Mouse (Mus musculus): Measurements from ENCODE around the gene Ndufb2. TPM values are rescaled to one million over a fixed set of nuclear protein-coding genes. Genes with fewer than 3 reads are reported as not detected.
A peak's percentile ranks its signal among the peaks of the same experiment; 100 is the strongest.

The Ndufb2 gene
- polyA plus RNA-seq, 1 experiment from 2014 or later = 271 TPM

GRCm38 (mm10) chr6:39574951-39575350 is 17.4 kb upstream of the Ndufb2 start:
- peaks cover 12% of the 10 kb centered on the region for H3K4me1 ChIP-seq (ENCODE audit: control insufficient read depth, insufficient read depth, low read length)
- ATAC-seq (ENCODE audit: low FRiP score) (no peak), DNase-seq (ENCODE audit: low spot score, missing footprints) (no peak)
- H3K27ac ChIP-seq (ENCODE audit: low read depth, low read length) = no peak overlapping the region
- no peaks in the 10 kb centered on the region for H3K36me3 ChIP-seq (ENCODE audit: control insufficient read depth, insufficient read depth, low read length)
- H3K4me3 ChIP-seq (ENCODE audit: low read depth, low read length) = peak overlapping the region; percentile 75
- 74% methylated on average over 7 of the region's 7 CpGs for WGBS
- H3K27me3 ChIP-seq (ENCODE audit: control insufficient read depth, insufficient read depth, low read length) = no peaks in the 10 kb centered on the region
- no peaks in the 10 kb centered on the region for H3K9me3 ChIP-seq (ENCODE audit: control insufficient read depth, low read length)
- H3K4me2 ChIP-seq = peak overlapping the region; percentile 67
- H3K9ac ChIP-seq (ENCODE audit: low read length) = peak overlapping the region; percentile 77

- H3K4me3 ChIP-seq (ENCODE audit: low read depth, low read length) = no peak overlapping the region
- H3K27me3 ChIP-seq (ENCODE audit: control insufficient read depth, insufficient read depth, low read length) = no peaks in the 10 kb centered on the region
- H3K9ac ChIP-seq (ENCODE audit: low read length) = no peak overlapping the region
- no peak overlapping the region for H3K27ac ChIP-seq (ENCODE audit: low read depth, low read length)
- ATAC-seq (ENCODE audit: low FRiP score) (no peak), DNase-seq (ENCODE audit: low spot score, missing footprints) (no peak)
- H3K9me3 ChIP-seq (ENCODE audit: control insufficient read depth, low read length) = no peaks in the 10 kb centered on the region
- no peak overlapping the region for H3K4me2 ChIP-seq
- 85% methylated on average over 7 of the region's 7 CpGs for WGBS
- H3K4me1 ChIP-seq (ENCODE audit: control insufficient read depth, insufficient read depth, low read length) = peaks cover 5% of the 10 kb centered on the region
- H3K36me3 ChIP-seq (ENCODE audit: control insufficient read depth, insufficient read depth, low read length) = no peaks in the 10 kb centered on the region
Measured at GRCm38 (mm10) chr6:39579552-39579951, 12.8 kb upstream of the Ndufb2 start.

GRCm38 (mm10) chr6:39580558-39580957 is 11.8 kb upstream of the Ndufb2 start:
- no peak overlapping the region for H3K4me3 ChIP-seq (ENCODE audit: low read depth, low read length)
- H3K4me1 ChIP-seq (ENCODE audit: control insufficient read depth, insufficient read depth, low read length) = no peaks in the 10 kb centered on the region
- H3K9ac ChIP-seq (ENCODE audit: low read length) = no peak overlapping the region
- no peaks in the 10 kb centered on the region for H3K36me3 ChIP-seq (ENCODE audit: control insufficient read depth, insufficient read depth, low read length)
- 83% methylated on average over 2 of the region's 2 CpGs for WGBS
- no peaks in the 10 kb centered on the region for H3K9me3 ChIP-seq (ENCODE audit: control insufficient read depth, low read length)
- DNase-seq (ENCODE audit: low spot score, missing footprints) = no peak
- no peak for ATAC-seq (ENCODE audit: low FRiP score)
- no peaks in the 10 kb centered on the region for H3K27me3 ChIP-seq (ENCODE audit: control insufficient read depth, insufficient read depth, low read length)
- no peak overlapping the region for H3K4me2 ChIP-seq
- no peak overlapping the region for H3K27ac ChIP-seq (ENCODE audit: low read depth, low read length)

GRCm38 (mm10) chr6:39581087-39581784 is 11.1 kb upstream of the Ndufb2 start:
- no peaks in the 10 kb centered on the region for H3K36me3 ChIP-seq (ENCODE audit: control insufficient read depth, insufficient read depth, low read length)
- DNase-seq (ENCODE audit: low spot score, missing footprints) (no peak), ATAC-seq (ENCODE audit: low FRiP score) (no peak)
- H3K9ac ChIP-seq (ENCODE audit: low read length) = no peak overlapping the region
- H3K27ac ChIP-seq (ENCODE audit: low read depth, low read length) = no peak overlapping the region
- 77% methylated on average over 7 of the region's 7 CpGs for WGBS
- H3K4me1 ChIP-seq (ENCODE audit: control insufficient read depth, insufficient read depth, low read length) = no peaks in the 10 kb centered on the region
- no peaks in the 10 kb centered on the region for H3K27me3 ChIP-seq (ENCODE audit: control insufficient read depth, insufficient read depth, low read length)
- H3K4me3 ChIP-seq (ENCODE audit: low read depth, low read length) = no peak overlapping the region
- H3K9me3 ChIP-seq (ENCODE audit: control insufficient read depth, low read length) = no peaks in the 10 kb centered on the region
- H3K4me2 ChIP-seq = no peak overlapping the region

GRCm38 (mm10) chr6:39585517-39585916 is 6.9 kb upstream of the Ndufb2 start, which contains the start of gene Gm42420:
TSS of gene Gm42420 (plus strand) at chr6:39585753.
- no peaks in the 10 kb centered on the region for H3K27me3 ChIP-seq (ENCODE audit: control insufficient read depth, insufficient read depth, low read length)
- no peak within 1 kb of the TSS for H3K4me2 ChIP-seq
- WGBS = 93% methylated on average over 6 of the region's 6 CpGs
- H3K4me1 ChIP-seq (ENCODE audit: control insufficient read depth, insufficient read depth, low read length) = no peaks in the 10 kb centered on the region
- H3K9me3 ChIP-seq (ENCODE audit: control insufficient read depth, low read length) = no peaks in the 10 kb centered on the region
- H3K27ac ChIP-seq (ENCODE audit: low read depth, low read length) = no peak within 1 kb of the TSS
- ATAC-seq (ENCODE audit: low FRiP score) (no peak), DNase-seq (ENCODE audit: low spot score, missing footprints) (no peak)
- H3K36me3 ChIP-seq (ENCODE audit: control insufficient read depth, insufficient read depth, low read length) = no peaks in the 10 kb centered on the region; the same call in 1 of the 2 replicates
- H3K4me3 ChIP-seq (ENCODE audit: low read depth, low read length) = no peak within 1 kb of the TSS
- no peak within 1 kb of the TSS for H3K9ac ChIP-seq (ENCODE audit: low read length)

GRCm38 (mm10) chr6:39591481-39591880 is 893 bp upstream of the Ndufb2 start:
- Histone ChIP-seq H3K36me3 (ENCODE audit: control insufficient read depth, insufficient read depth, low read length) (no peaks in the 10 kb centered on the region; the same call in 1 of the 2 replicates), H3K4me1 (ENCODE audit: control insufficient read depth, insufficient read depth, low read length) (peaks cover 8% of the 10 kb centered on the region), H3K4me3 (ENCODE audit: low read depth, low read length) (no peak overlapping the region), H3K9ac (ENCODE audit: low read length) (no peak overlapping the region), H3K27ac (ENCODE audit: low read depth, low read length) (no peak overlapping the region), H3K27me3 (ENCODE audit: control insufficient read depth, insufficient read depth, low read length) (no peaks in the 10 kb centered on the region), H3K9me3 (ENCODE audit: control insufficient read depth, low read length) (no peaks in the 10 kb centered on the region), H3K4me2 (no peak overlapping the region)
- 92% methylated on average over 4 of the region's 4 CpGs for WGBS
- peak; percentile 72 for DNase-seq (ENCODE audit: low spot score, missing footprints)
- ATAC-seq (ENCODE audit: low FRiP score) = no peak

- WGBS = 91% methylated on average over 3 of the region's 3 CpGs
- H3K36me3 ChIP-seq (ENCODE audit: control insufficient read depth, insufficient read depth, low read length) = peaks cover 12% of the 10 kb centered on the region
- DNase-seq (ENCODE audit: low spot score, missing footprints) (no peak), ATAC-seq (ENCODE audit: low FRiP score) (no peak)
- H3K4me2 ChIP-seq = no peak overlapping the region
- no peaks in the 10 kb centered on the region for H3K4me1 ChIP-seq (ENCODE audit: control insufficient read depth, insufficient read depth, low read length)
- no peaks in the 10 kb centered on the region for H3K9me3 ChIP-seq (ENCODE audit: control insufficient read depth, low read length)
- no peak overlapping the region for H3K4me3 ChIP-seq (ENCODE audit: low read depth, low read length)
- no peak overlapping the region for H3K27ac ChIP-seq (ENCODE audit: low read depth, low read length)
- H3K9ac ChIP-seq (ENCODE audit: low read length) = no peak overlapping the region
- no peaks in the 10 kb centered on the region for H3K27me3 ChIP-seq (ENCODE audit: control insufficient read depth, insufficient read depth, low read length)
Measured at GRCm38 (mm10) chr6:39600851-39601250, 8.5 kb downstream of the Ndufb2 start.

GRCm38 (mm10) chr6:39601828-39602227 is 9.5 kb downstream of the Ndufb2 start:
- Histone ChIP-seq H3K4me1 (ENCODE audit: control insufficient read depth, insufficient read depth, low read length) (no peaks in the 10 kb centered on the region), H3K27ac (ENCODE audit: low read depth, low read length) (no peak overlapping the region), H3K9ac (ENCODE audit: low read length) (no peak overlapping the region), H3K9me3 (ENCODE audit: control insufficient read depth, low read length) (no peaks in the 10 kb centered on the region), H3K36me3 (ENCODE audit: control insufficient read depth, insufficient read depth, low read length) (peaks cover 12% of the 10 kb centered on the region), H3K4me2 (no peak overlapping the region), H3K4me3 (ENCODE audit: low read depth, low read length) (no peak overlapping the region), H3K27me3 (ENCODE audit: control insufficient read depth, insufficient read depth, low read length) (no peaks in the 10 kb centered on the region)
- ATAC-seq (ENCODE audit: low FRiP score) (no peak), DNase-seq (ENCODE audit: low spot score, missing footprints) (no peak)
- 85% methylated on average over 3 of the region's 3 CpGs for WGBS

GRCm38 (mm10) chr6:39604565-39604964 is 12.2 kb downstream of the Ndufb2 start:
- no peak overlapping the region for H3K9ac ChIP-seq (ENCODE audit: low read length)
- H3K4me3 ChIP-seq (ENCODE audit: low read depth, low read length) = no peak overlapping the region
- H3K4me2 ChIP-seq = no peak overlapping the region
- no peaks in the 10 kb centered on the region for H3K4me1 ChIP-seq (ENCODE audit: control insufficient read depth, insufficient read depth, low read length)
- ATAC-seq (ENCODE audit: low FRiP score) = no peak
- no peak for DNase-seq (ENCODE audit: low spot score, missing footprints)
- 84% methylated on average over 5 of the region's 5 CpGs for WGBS
- H3K27ac ChIP-seq (ENCODE audit: low read depth, low read length) = no peak overlapping the region
- H3K9me3 ChIP-seq (ENCODE audit: control insufficient read depth, low read length) = no peaks in the 10 kb centered on the region
- no peaks in the 10 kb centered on the region for H3K27me3 ChIP-seq (ENCODE audit: control insufficient read depth, insufficient read depth, low read length)
- peaks cover under 1% of the 10 kb centered on the region for H3K36me3 ChIP-seq (ENCODE audit: control insufficient read depth, insufficient read depth, low read length)

Data from midbrain, embryonic 11.5 days (tissue).